Mouse (Mus musculus) megakaryocyte, adult 5-6 weeks (primary cell): ENCODE results near the gene Wdr18. TPM values are rescaled to one million over a fixed set of nuclear protein-coding genes. Genes with fewer than 3 reads are reported as not detected.

Source experiments
- ATAC-seq: 2 replicates; pipeline ENCODE4 v1.8.0; 2016; ENCODE audit warnings: mild to moderate bottlenecking, inconsistent platforms; ENCODE audit not compliant: poor library complexity, severe bottlenecking
- total RNA-seq, 2 experiments: library from RNA; stranded (forward) in 1 of 2; stranded (reverse) in 1 of 2; fragments of 153-499, 151-499 nt in 1 of 2; fragments of 221-1000, 200-1000 nt in 1 of 2; gene quantifications; 2 replicates each; pipeline versions ENCODE4 v1.2.3 to v1.2.4; 2015 to 2017

The Wdr18 gene
- total RNA-seq, 2 experiments from 2014 or later = 7.8 to 15.7 TPM

- peak; percentile 69 for ATAC-seq
These were observed 33.2 kb upstream of the Wdr18 start, which contains the start of gene Arid3a for GRCm38 (mm10) chr10:79926491-79927323. Arid3a (plus strand) TSS chr10:79927043.

- no peak for ATAC-seq
These were observed 32.5 kb upstream of the Wdr18 start for GRCm38 (mm10) chr10:79927324-79928029.

GRCm38 (mm10) chr10:79928030-79928694 lies 31.8 kb upstream of the Wdr18 start:
- ATAC-seq = peak; percentile 36

GRCm38 (mm10) chr10:79928907-79929701 lies 30.8 kb upstream of the Wdr18 start:
- no peak for ATAC-seq

GRCm38 (mm10) chr10:79929967-79930825 lies 29.8 kb upstream of the Wdr18 start:
- no peak for ATAC-seq

GRCm38 (mm10) chr10:79930826-79931186 lies 29.1 kb upstream of the Wdr18 start:
- ATAC-seq = no peak

GRCm38 (mm10) chr10:79931797-79932196 lies 28.2 kb upstream of the Wdr18 start:
- no peak for ATAC-seq

- ATAC-seq = no peak
These were observed 27.2 kb upstream of the Wdr18 start for GRCm38 (mm10) chr10:79932736-79933135.

GRCm38 (mm10) chr10:79933145-79933679 lies 26.7 kb upstream of the Wdr18 start:
- no peak for ATAC-seq

- ATAC-seq = no peak
These were observed 26.1 kb upstream of the Wdr18 start for GRCm38 (mm10) chr10:79933861-79934260.

- peak; percentile 36 for ATAC-seq
These were observed 25.7 kb upstream of the Wdr18 start for GRCm38 (mm10) chr10:79934272-79934721.

- ATAC-seq = no peak
These were observed 25.0 kb upstream of the Wdr18 start for GRCm38 (mm10) chr10:79934794-79935569.

- ATAC-seq = no peak
These were observed 23.6 kb upstream of the Wdr18 start for GRCm38 (mm10) chr10:79936284-79936910.

- ATAC-seq = peak; percentile 85
These were observed 23.0 kb upstream of the Wdr18 start for GRCm38 (mm10) chr10:79936911-79937441.

- ATAC-seq = no peak
These were observed 22.0 kb upstream of the Wdr18 start for GRCm38 (mm10) chr10:79937775-79938526.

GRCm38 (mm10) chr10:79940749-79941148 lies 19.2 kb upstream of the Wdr18 start:
- ATAC-seq = peak; percentile 75

GRCm38 (mm10) chr10:79942988-79943387 lies 17.0 kb upstream of the Wdr18 start:
- no peak for ATAC-seq
